Mouse (Mus musculus) hindbrain, embryonic 11.5 days (tissue): ENCODE data around the gene Ahnak. TPM values are rescaled to one million over a fixed set of nuclear protein-coding genes. Genes with fewer than 3 reads are reported as not detected.
"Not testable (repeated sequence)": the region's sequence is repeated elsewhere in the genome, so short reads cannot be mapped to it uniquely, and the experiment has no call there.

ENCODE experiments used
- ATAC-seq: fragments of 200-750 bp; cut with Nextera tagmentation; 2 replicates; pipeline ENCODE4 v1.8.0; 2017; ENCODE audit warnings: mild to moderate bottlenecking, moderate TSS enrichment, moderate library complexity; ENCODE audit not compliant: low FRiP score
- DNase-seq: peaks from one replicate; pipeline ENCODE4 v3.0.0-alpha.2; 2015; ENCODE audit warnings: low spot score
- H3K27ac ChIP-seq: fragments of 300-500 bp; sonication (generic); 2 replicates; pipeline ENCODE4 v1.5.1; 2014; ENCODE audit warnings: mild to moderate bottlenecking, low read depth, low read length
- H3K27me3 ChIP-seq: fragments of 300-500 bp; sonication (generic); 2 replicates; pipeline ENCODE4 v1.6.1; 2014; ENCODE audit warnings: mild to moderate bottlenecking, low read length, moderate library complexity, mixed read lengths; ENCODE audit not compliant: control insufficient read depth, insufficient read depth
- H3K36me3 ChIP-seq: fragments of 300-500 bp; sonication (generic); 2 replicates; pipeline ENCODE4 v1.6.1; 2014; ENCODE audit warnings: mild to moderate bottlenecking, low read length, moderate library complexity, mixed read lengths; ENCODE audit not compliant: control insufficient read depth, insufficient read depth
- H3K4me1 ChIP-seq: fragments of 300-500 bp; sonication (generic); replicated peaks from 2 replicates; pipeline ENCODE4 v1.6.1; 2014; ENCODE audit warnings: low read length, mixed read lengths; ENCODE audit not compliant: control insufficient read depth, insufficient read depth
- H3K4me2 ChIP-seq: fragments of 300-500 bp; sonication (generic); replicated peaks from 2 replicates; pipeline ENCODE4 v1.6.1; 2014; ENCODE audit warnings: mild to moderate bottlenecking, low read depth, low read length
- H3K4me3 ChIP-seq: fragments of 300-500 bp; sonication (generic); 2 replicates; pipeline ENCODE4 v1.5.1; 2014; ENCODE audit warnings: low read depth, low read length
- H3K9ac ChIP-seq: fragments of 300-500 bp; sonication (generic); 2 replicates; pipeline ENCODE4 v1.6.1; 2014; ENCODE audit warnings: low read depth, low read length
- H3K9me3 ChIP-seq: fragments of 300-500 bp; sonication (generic); 2 replicates; pipeline ENCODE4 v1.6.1; 2016; ENCODE audit warnings: low read length; ENCODE audit not compliant: control insufficient read depth
- WGBS: fragments of 180-500 bp; shearing (Covaris S2); extraction: QIAGEN DNeasy Blood & Tissue Kit; methylation state at CpG from one replicate; pipeline ENCODE4 v1.1.7; 2014; 5-methylcytosine and 5-hydroxymethylcytosine counted together
- polyA plus RNA-seq: library from polyadenylated mRNA; unstranded; fragments of >200 nt; fragmentation: Nextera tagmentation; extraction: Ambion mirVana; gene quantifications from 2 replicates; pipeline ENCODE4 v1.2.1, GENCODE M21; 2014

Gene Ahnak
- polyA plus RNA-seq, 1 experiment from 2014 or later: 14.1 TPM

GRCm38 (mm10) chr19:9079916-9080315 lies 90.8 kb downstream of the Ahnak start:
- Histone ChIP-seq H3K4me2 (no peak overlapping the region), H3K4me1 (no peaks in the 10 kb centered on the region), H3K9ac (no peak overlapping the region), H3K27me3 (no peaks in the 10 kb centered on the region), H3K4me3 (no peak overlapping the region), H3K9me3 (no peaks in the 10 kb centered on the region), H3K27ac (no peak overlapping the region), H3K36me3 (no peaks in the 10 kb centered on the region)
- DNase-seq (no peak), ATAC-seq (no peak)
- WGBS: 40% methylated on average over 7 of the region's 7 CpGs

GRCm38 (mm10) chr19:9081311-9082190 lies 92.5 kb downstream of the Ahnak start:
- Histone ChIP-seq H3K27ac (no peak overlapping the region), H3K27me3 (no peaks in the 10 kb centered on the region), H3K36me3 (no peaks in the 10 kb centered on the region), H3K9ac (no peak overlapping the region), H3K4me1 (no peaks in the 10 kb centered on the region), H3K9me3 (no peaks in the 10 kb centered on the region), H3K4me2 (no peak overlapping the region), H3K4me3 (no peak overlapping the region)
- no peak for DNase-seq
- 86% methylated on average over 14 of the region's 14 CpGs for WGBS
- ATAC-seq: peak; percentile 48

GRCm38 (mm10) chr19:9082191-9083009 lies 93.3 kb downstream of the Ahnak start:
- Histone ChIP-seq H3K4me3 (no peak overlapping the region), H3K27ac (no peak overlapping the region), H3K9me3 (no peaks in the 10 kb centered on the region), H3K4me2 (no peak overlapping the region), H3K4me1 (no peaks in the 10 kb centered on the region), H3K27me3 (no peaks in the 10 kb centered on the region), H3K36me3 (no peaks in the 10 kb centered on the region), H3K9ac (peak overlapping the region; percentile 21; the same call in 1 of the 2 replicates)
- ATAC-seq (peak; percentile 95), DNase-seq (peak; percentile 95)
- WGBS: 17% methylated on average over 23 of the region's 23 CpGs

DNA sequence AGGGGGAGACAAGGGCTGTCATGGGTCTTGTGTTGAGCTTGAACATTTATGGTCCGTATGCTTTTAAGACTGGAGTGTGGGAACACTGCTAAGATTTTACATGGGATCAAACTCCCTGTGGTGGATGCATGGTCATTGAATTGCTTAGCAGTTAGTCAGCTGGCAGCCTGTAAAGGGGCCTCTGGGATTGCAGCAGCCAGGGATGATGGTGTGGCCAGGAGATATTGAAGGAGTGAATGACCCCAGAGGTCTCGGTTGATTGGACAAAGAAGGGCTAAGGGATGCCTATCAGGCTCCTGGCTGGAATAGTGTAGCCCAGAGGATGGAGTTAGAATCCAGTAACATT lies 93.9 kb downstream of the Ahnak start:
- no peak overlapping the region for H3K27ac ChIP-seq
- no peak; the same call in none of the 2 replicates for ATAC-seq
- no peak overlapping the region for H3K4me2 ChIP-seq
- no peaks in the 10 kb centered on the region for H3K27me3 ChIP-seq
- no peak overlapping the region for H3K4me3 ChIP-seq
- no peaks in the 10 kb centered on the region for H3K4me1 ChIP-seq
- H3K36me3 ChIP-seq: no peaks in the 10 kb centered on the region
- DNase-seq: no peak
- H3K9ac ChIP-seq: peak overlapping the region; percentile 21; the same call in 1 of the 2 replicates
- H3K9me3 ChIP-seq: no peaks in the 10 kb centered on the region
- WGBS: 85% methylated on average over 2 of the region's 2 CpGs

- 86% methylated on average over 2 of the region's 2 CpGs for WGBS
- ATAC-seq, H3K27ac ChIP-seq, H3K4me2 ChIP-seq, H3K4me1 ChIP-seq, H3K9ac ChIP-seq, H3K4me3 ChIP-seq, DNase-seq, H3K9me3 ChIP-seq, H3K36me3 ChIP-seq, H3K27me3 ChIP-seq: not testable (repeated sequence)
Observed at GRCm38 (mm10) chr19:9083892-9084291, 94.8 kb downstream of the Ahnak start.

GRCm38 (mm10) chr19:9087821-9088220 lies 98.7 kb downstream of the Ahnak start, which contains the start of gene Scgb1a1:
TSS of gene Scgb1a1 (minus strand) at chr19:9087958.
- Histone ChIP-seq H3K4me2 (no peak within 1 kb of the TSS), H3K36me3 (no peaks in the 10 kb centered on the region), H3K9ac (no peak within 1 kb of the TSS), H3K9me3 (no peaks in the 10 kb centered on the region), H3K4me1 (no peaks in the 10 kb centered on the region), H3K4me3 (no peak within 1 kb of the TSS), H3K27me3 (no peaks in the 10 kb centered on the region), H3K27ac (no peak within 1 kb of the TSS)
- 80% methylated on average over 4 of the region's 4 CpGs for WGBS
- no peak for DNase-seq
- ATAC-seq: no peak

DNA sequence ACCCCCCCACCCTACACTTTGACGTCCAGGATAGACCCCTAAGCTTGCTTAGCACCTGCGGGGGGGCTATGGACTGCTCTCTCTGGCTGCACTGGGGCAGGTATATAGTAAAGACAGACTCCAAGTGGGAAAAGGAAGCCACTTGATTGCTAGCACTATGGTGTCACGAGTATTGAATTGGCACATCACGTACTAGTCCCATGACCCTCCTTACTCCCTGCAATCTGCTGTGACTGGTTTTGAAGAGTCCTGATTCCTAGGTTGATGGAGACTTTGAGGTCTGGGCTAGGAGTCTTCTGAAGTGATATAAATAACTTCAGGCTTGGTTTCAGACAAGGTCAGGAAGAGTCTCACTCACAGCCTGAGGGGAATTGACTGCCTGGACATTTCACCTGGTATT lies 101.1 kb downstream of the Ahnak start:
- 77% methylated on average over 4 of the region's 4 CpGs for WGBS
- no peak overlapping the region for H3K4me3 ChIP-seq
- H3K9me3 ChIP-seq: no peaks in the 10 kb centered on the region
- H3K27ac ChIP-seq: no peak overlapping the region
- H3K4me2 ChIP-seq: no peak overlapping the region
- H3K4me1 ChIP-seq: no peaks in the 10 kb centered on the region
- no peak for ATAC-seq
- no peak for DNase-seq
- no peaks in the 10 kb centered on the region for H3K36me3 ChIP-seq
- H3K9ac ChIP-seq: no peak overlapping the region
- no peaks in the 10 kb centered on the region for H3K27me3 ChIP-seq

- DNase-seq (no peak), ATAC-seq (no peak)
- no peaks in the 10 kb centered on the region for H3K4me1 ChIP-seq
- no peak overlapping the region for H3K9ac ChIP-seq
- WGBS: 52% methylated on average over 2 of the region's 2 CpGs
- H3K4me2 ChIP-seq: no peak overlapping the region
- no peaks in the 10 kb centered on the region for H3K27me3 ChIP-seq
- H3K27ac ChIP-seq: no peak overlapping the region
- H3K4me3 ChIP-seq: no peak overlapping the region
- H3K9me3 ChIP-seq: no peaks in the 10 kb centered on the region
- no peaks in the 10 kb centered on the region for H3K36me3 ChIP-seq
Observed at GRCm38 (mm10) chr19:9090709-9091108, 101.6 kb downstream of the Ahnak start.
